Mouse (Mus musculus) hindbrain, embryonic 11.5 days (tissue): ENCODE measurements at regions not wholly inside any gene's neighbourhood (a gene's known extent, or its start where the extent isn't known, plus 50 kb on each side); places are given as distances from the start of the nearest gene placed in this dataset.

ENCODE experiments used
- ATAC-seq: fragments of 200-750 bp; cut with Nextera tagmentation; 2 replicates; pipeline ENCODE4 v1.8.0; 2017; ENCODE audit warnings: mild to moderate bottlenecking, moderate TSS enrichment, moderate library complexity; ENCODE audit not compliant: low FRiP score
- DNase-seq: peaks from one replicate; pipeline ENCODE4 v3.0.0-alpha.2; 2015; ENCODE audit warnings: low spot score
- H3K27ac ChIP-seq: fragments of 300-500 bp; sonication (generic); 2 replicates; pipeline ENCODE4 v1.5.1; 2014; ENCODE audit warnings: mild to moderate bottlenecking, low read depth, low read length
- H3K27me3 ChIP-seq: fragments of 300-500 bp; sonication (generic); 2 replicates; pipeline ENCODE4 v1.6.1; 2014; ENCODE audit warnings: mild to moderate bottlenecking, low read length, moderate library complexity, mixed read lengths; ENCODE audit not compliant: control insufficient read depth, insufficient read depth
- H3K36me3 ChIP-seq: fragments of 300-500 bp; sonication (generic); 2 replicates; pipeline ENCODE4 v1.6.1; 2014; ENCODE audit warnings: mild to moderate bottlenecking, low read length, moderate library complexity, mixed read lengths; ENCODE audit not compliant: control insufficient read depth, insufficient read depth
- H3K4me1 ChIP-seq: fragments of 300-500 bp; sonication (generic); replicated peaks from 2 replicates; pipeline ENCODE4 v1.6.1; 2014; ENCODE audit warnings: low read length, mixed read lengths; ENCODE audit not compliant: control insufficient read depth, insufficient read depth
- H3K4me2 ChIP-seq: fragments of 300-500 bp; sonication (generic); replicated peaks from 2 replicates; pipeline ENCODE4 v1.6.1; 2014; ENCODE audit warnings: mild to moderate bottlenecking, low read depth, low read length
- H3K4me3 ChIP-seq: fragments of 300-500 bp; sonication (generic); 2 replicates; pipeline ENCODE4 v1.5.1; 2014; ENCODE audit warnings: low read depth, low read length
- H3K9ac ChIP-seq: fragments of 300-500 bp; sonication (generic); 2 replicates; pipeline ENCODE4 v1.6.1; 2014; ENCODE audit warnings: low read depth, low read length
- H3K9me3 ChIP-seq: fragments of 300-500 bp; sonication (generic); 2 replicates; pipeline ENCODE4 v1.6.1; 2016; ENCODE audit warnings: low read length; ENCODE audit not compliant: control insufficient read depth
- WGBS: fragments of 180-500 bp; shearing (Covaris S2); extraction: QIAGEN DNeasy Blood & Tissue Kit; methylation state at CpG from one replicate; pipeline ENCODE4 v1.1.7; 2014; 5-methylcytosine and 5-hydroxymethylcytosine counted together

DNA sequence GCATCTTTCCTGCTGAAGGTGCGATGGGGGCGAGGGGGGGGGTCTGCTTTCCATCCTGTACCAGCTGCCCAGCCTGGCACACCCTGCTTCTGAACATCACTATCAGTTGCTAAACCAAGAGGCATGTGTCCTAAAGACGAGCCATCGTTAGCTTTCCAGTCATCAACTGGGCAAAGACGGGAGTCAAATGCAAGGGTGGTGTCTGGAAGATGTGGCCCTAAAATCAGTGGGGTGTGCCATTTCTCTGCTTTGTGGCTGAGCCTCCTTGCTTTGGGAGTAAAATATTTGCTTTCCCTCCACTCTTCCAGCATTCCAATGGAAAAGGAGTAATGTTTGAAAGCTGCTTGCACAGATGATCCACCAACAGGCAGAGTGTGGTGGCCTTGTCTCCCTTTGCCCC, 246.0 kb upstream of the Irx1 start:
- Histone ChIP-seq H3K4me1 (no peaks in the 10 kb centered on the region), H3K4me2 (no peak overlapping the region), H3K9ac (no peak overlapping the region), H3K27me3 (no peaks in the 10 kb centered on the region), H3K4me3 (no peak overlapping the region), H3K27ac (no peak overlapping the region), H3K36me3 (no peaks in the 10 kb centered on the region), H3K9me3 (no peaks in the 10 kb centered on the region)
- 81% methylated on average over 5 of the region's 5 CpGs for WGBS
- no peak for ATAC-seq
- DNase-seq, result no peak

DNA sequence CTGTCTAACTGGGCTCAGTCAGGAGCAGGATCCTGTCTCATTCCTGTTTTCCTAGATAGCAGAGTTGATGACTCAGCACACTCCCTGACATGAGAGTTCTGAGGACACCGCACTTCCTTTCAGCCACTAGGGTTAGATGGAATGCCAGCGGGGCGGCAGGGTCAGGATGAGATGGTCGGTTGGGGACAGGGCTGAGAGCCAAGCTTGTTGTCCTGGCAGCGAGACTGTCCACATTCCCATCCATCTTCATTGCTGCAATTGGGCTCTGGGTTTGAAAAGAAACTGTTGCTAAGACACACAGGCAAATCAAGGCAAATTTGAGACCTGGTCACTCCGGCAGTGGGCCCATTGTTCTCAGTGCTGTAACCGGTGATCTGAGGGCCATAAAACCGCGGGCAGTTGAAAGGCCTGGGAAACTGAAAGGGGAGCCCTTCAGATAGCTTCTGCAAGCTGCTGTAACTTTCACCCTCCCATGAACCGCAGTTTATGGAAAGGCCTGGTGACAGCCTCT, 246.5 kb upstream of the Irx1 start:
- 11% methylated on average over 10 of the region's 10 CpGs for WGBS
- Histone ChIP-seq H3K4me2 (no peak overlapping the region), H3K36me3 (no peaks in the 10 kb centered on the region)

DNA sequence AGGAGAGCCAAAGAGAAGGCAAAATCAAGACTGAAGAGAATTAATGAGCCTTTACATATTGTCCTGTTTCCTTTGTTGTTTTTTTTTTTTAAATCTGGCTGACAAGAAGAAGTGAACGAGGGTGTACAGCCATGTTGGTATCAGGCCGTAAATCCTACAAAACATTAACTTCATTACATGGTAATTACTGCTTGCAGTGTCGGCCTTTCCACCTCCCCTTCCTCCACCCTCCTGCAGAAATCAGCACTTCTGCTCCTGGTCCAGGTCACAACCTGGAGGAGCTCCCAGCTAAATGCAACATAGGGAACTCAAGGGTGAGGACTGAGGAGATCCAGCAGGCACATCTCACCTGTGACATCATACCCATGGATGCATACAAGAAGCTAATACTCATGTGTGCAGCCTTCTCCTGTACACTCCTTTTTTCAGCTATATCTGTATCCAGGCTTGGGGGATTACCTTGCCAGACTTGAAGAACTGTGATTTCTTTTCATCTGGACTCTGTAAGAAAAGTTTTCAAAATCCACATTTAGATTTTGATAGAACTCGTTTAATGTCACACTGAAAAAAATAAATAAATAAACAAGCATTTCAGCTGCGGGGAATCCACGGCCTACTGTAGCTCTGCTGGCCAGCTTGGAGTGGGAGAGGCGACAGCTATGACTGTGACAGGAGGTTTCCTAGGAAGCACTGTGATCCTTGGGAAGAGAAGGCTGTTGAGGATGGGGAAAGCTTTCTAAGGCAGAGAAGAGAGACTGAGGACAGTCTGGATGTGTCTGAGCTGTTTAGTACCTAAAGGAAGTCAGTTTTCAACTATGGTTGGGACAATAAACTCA, 247.2 kb upstream of the Irx1 start:
- 42% methylated on average over 7 of the region's 7 CpGs for WGBS
- H3K4me1 ChIP-seq, result no peaks in the 10 kb centered on the region
- H3K4me3 ChIP-seq, result no peak overlapping the region
- H3K9ac ChIP-seq, result no peak overlapping the region
- H3K27me3 ChIP-seq, result no peaks in the 10 kb centered on the region
- no peaks in the 10 kb centered on the region for H3K9me3 ChIP-seq
- peak; percentile 12 for DNase-seq
- H3K27ac ChIP-seq, result no peak overlapping the region
- no peak overlapping the region for H3K4me2 ChIP-seq
- no peak for ATAC-seq
- H3K36me3 ChIP-seq, result no peaks in the 10 kb centered on the region

More for the DNA sequence above, 246.5 kb upstream of the Irx1 start:
- DNase-seq (peak; percentile 60), ATAC-seq (peak; percentile 73)
- no peak overlapping the region for H3K9ac ChIP-seq
- no peak overlapping the region for H3K27ac ChIP-seq
- H3K4me1 ChIP-seq, result no peaks in the 10 kb centered on the region
- no peaks in the 10 kb centered on the region for H3K27me3 ChIP-seq
- H3K9me3 ChIP-seq, result no peaks in the 10 kb centered on the region
- no peak overlapping the region for H3K4me3 ChIP-seq

DNA sequence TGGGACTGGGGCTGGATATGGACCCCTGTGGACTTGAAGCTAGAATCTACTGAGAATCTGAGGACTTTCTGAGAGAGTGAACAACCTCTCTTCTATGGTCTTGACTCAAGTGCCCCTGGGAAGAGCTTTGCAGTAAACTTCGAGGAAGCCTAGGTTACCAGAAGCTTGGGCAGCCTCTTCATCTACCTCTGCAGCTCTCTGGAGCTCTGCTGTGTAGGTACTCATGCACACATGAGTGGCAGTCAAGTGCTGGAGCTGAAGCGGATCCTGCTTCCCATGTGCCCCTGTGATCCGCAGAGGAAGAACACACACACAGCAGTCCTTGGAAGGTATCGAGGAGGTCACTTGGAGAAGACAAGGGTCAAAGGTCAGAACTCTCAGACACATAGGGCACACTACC, 248.2 kb upstream of the Irx1 start:
- DNase-seq, result no peak
- Histone ChIP-seq H3K27me3 (no peaks in the 10 kb centered on the region; the same call in 1 of the 2 replicates), H3K36me3 (no peaks in the 10 kb centered on the region), H3K27ac (no peak overlapping the region), H3K9ac (no peak overlapping the region), H3K9me3 (no peaks in the 10 kb centered on the region), H3K4me3 (no peak overlapping the region), H3K4me1 (no peaks in the 10 kb centered on the region), H3K4me2 (no peak overlapping the region)
- ATAC-seq, result no peak
- 60% methylated on average over 4 of the region's 4 CpGs for WGBS

DNA sequence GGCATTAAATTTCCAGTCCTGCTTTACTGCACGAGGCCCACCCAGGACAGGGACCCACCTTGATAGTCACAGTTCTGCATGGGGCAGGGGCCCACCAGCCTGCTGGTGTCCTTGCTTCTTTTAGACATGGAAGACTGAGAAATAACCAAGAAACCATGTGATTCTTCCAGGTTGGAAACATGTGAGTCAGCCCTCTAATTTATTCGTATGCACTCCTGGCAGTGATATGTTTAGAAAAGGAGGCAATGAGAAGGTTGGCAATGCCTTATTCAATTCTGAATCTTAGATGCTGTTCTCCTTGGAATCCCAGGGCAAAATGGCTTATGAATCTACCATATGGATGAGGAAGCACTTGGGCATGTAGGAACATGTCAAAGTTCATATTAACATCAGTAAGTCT, 249.2 kb upstream of the Irx1 start:
- H3K4me1 ChIP-seq, result no peaks in the 10 kb centered on the region
- no peaks in the 10 kb centered on the region for H3K9me3 ChIP-seq
- no peak overlapping the region for H3K4me3 ChIP-seq
- no peaks in the 10 kb centered on the region for H3K36me3 ChIP-seq
- no peaks in the 10 kb centered on the region; the same call in 1 of the 2 replicates for H3K27me3 ChIP-seq
- no peak overlapping the region for H3K27ac ChIP-seq
- no peak overlapping the region for H3K4me2 ChIP-seq
- DNase-seq (no peak), ATAC-seq (no peak)
- H3K9ac ChIP-seq, result no peak overlapping the region
- 92% methylated on average over 2 of the region's 2 CpGs for WGBS

DNA sequence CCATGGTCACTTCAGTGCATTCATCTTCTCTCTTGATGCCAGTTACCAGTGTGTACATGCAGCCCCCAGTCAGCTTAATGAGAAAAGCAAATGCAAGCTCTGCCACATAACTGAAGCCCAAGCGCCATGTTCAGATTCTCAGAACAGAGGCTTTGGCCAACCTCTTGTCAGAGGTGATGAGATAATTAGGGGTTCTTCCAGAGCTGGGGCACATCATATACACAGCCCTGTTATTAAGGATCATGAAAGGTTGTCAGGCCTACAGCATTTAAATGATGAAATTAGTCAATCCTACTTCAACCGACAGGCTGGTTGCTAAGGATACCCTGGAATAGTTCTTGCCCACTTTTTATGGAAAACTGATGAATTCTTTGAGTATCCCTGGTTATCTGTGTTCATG, 255.8 kb upstream of the Irx1 start:
- no peak overlapping the region for H3K27ac ChIP-seq

DNA sequence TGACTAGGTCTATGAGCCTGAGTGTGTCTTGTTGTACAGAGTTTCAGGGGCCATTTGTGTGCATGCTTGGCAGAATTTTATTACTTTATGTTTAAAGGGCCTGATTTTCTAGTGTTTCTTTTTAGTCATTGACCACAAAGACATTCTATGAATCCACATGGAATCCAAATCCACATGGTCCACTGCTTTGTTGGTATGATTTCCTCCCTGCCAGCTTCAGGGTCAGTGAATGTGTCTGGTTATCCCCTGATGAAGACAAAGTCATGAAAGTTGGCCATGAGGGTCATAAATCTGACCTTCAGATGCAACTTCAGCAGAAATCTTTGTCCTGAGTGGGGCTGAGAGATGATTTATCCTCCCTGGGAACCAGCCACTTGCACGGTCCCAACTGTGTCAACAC, 263.6 kb upstream of the Irx1 start:
- Histone ChIP-seq H3K9ac (no peak overlapping the region), H3K4me2 (no peak overlapping the region), H3K27me3 (no peaks in the 10 kb centered on the region), H3K4me1 (no peaks in the 10 kb centered on the region), H3K36me3 (no peaks in the 10 kb centered on the region), H3K9me3 (no peaks in the 10 kb centered on the region), H3K4me3 (no peak overlapping the region), H3K27ac (no peak overlapping the region)
- WGBS, result 97% methylated on average over 1 of the region's 1 CpGs
- DNase-seq (no peak), ATAC-seq (no peak)

More for the DNA sequence above, 255.8 kb upstream of the Irx1 start:
- no peak overlapping the region for H3K4me3 ChIP-seq
- no peaks in the 10 kb centered on the region for H3K9me3 ChIP-seq
- no peaks in the 10 kb centered on the region for H3K4me1 ChIP-seq
- no peak for ATAC-seq
- no peaks in the 10 kb centered on the region for H3K36me3 ChIP-seq
- WGBS, result 90% methylated on average over 2 of the region's 2 CpGs
- no peak for DNase-seq
- no peak overlapping the region for H3K9ac ChIP-seq
- H3K27me3 ChIP-seq, result no peaks in the 10 kb centered on the region; the same call in 1 of the 2 replicates
- no peak overlapping the region for H3K4me2 ChIP-seq

DNA sequence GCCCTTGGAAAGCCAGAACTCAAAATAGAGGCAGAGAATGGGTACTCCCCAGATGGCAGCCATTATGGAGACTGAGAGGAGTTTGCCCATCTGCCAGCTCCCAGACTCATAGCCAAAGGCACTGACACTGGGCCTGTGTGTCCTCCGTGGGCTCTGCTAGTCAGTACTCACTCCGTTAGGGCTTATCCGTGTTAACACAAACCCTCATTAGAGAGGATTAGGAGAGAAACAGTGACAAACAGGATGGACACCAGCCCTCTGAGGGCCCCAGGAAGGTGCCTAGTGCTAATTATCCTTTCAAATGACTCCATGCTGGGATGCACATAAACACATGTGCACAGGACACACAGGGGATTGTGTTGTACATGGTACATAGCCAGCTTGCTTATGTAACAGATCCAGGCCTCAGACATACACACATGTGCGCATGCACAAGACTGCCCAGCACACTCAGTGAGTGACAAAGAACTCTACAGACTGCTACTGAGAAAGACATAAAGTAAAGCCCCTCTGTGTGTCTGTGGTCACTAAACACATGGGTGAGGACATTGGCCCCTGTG, 267.6 kb upstream of the Irx1 start:
- WGBS, result 79% methylated on average over 4 of the region's 4 CpGs
- DNase-seq, result no peak
- Histone ChIP-seq H3K4me3 (no peak overlapping the region), H3K4me1 (no peaks in the 10 kb centered on the region), H3K9me3 (no peaks in the 10 kb centered on the region), H3K27me3 (no peaks in the 10 kb centered on the region), H3K27ac (no peak overlapping the region), H3K4me2 (no peak overlapping the region), H3K9ac (no peak overlapping the region), H3K36me3 (no peaks in the 10 kb centered on the region)
- no peak for ATAC-seq

DNA sequence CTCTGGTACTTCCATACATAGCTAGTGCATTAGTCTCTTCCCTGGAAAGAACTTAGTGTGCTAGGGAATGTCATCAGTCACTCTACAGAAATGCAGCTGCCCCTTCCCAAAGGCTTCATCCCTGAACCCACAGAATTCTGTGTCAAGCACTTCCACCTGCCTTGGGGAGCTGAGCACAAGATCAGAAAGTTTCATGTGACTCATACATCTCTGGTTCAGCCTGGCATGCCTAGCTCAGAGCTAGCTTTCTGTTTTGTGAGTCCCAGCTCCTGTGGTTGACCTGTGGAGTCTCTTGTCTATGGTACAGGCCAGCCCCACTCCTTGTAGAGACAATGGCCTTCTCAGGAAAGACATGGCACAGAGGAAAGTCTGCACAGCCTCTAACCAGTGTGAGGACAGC, 268.6 kb upstream of the Irx1 start:
- Histone ChIP-seq H3K27me3 (no peaks in the 10 kb centered on the region), H3K27ac (no peak overlapping the region), H3K4me2 (no peak overlapping the region), H3K4me1 (no peaks in the 10 kb centered on the region), H3K4me3 (no peak overlapping the region), H3K9me3 (no peaks in the 10 kb centered on the region), H3K36me3 (no peaks in the 10 kb centered on the region), H3K9ac (no peak overlapping the region)
- ATAC-seq, result no peak
- DNase-seq, result no peak
